Mouse (Mus musculus) lung, postnatal 0 days (tissue): ENCODE data around the gene Rap1gds1. TPM values are rescaled to one million over a fixed set of nuclear protein-coding genes. Genes with fewer than 3 reads are reported as not detected.

Experiments used
- ATAC-seq: fragments of 200-750 bp; cut with Nextera tagmentation; 2 replicates; pipeline ENCODE4 v1.8.0; 2017; ENCODE audit warnings: moderate library complexity
- DNase-seq: peaks from one replicate; pipeline ENCODE4 v3.0.0-alpha.2; 2016; ENCODE audit warnings: low spot score
- H3K27ac ChIP-seq: fragments of 300-500 bp; sonication (generic); 2 replicates; pipeline ENCODE4 v1.5.1; 2014; ENCODE audit warnings: antibody characterized with exemption, mild to moderate bottlenecking, low read length, mixed read lengths
- H3K27me3 ChIP-seq: fragments of 300-500 bp; sonication (generic); replicated peaks from 2 replicates; pipeline ENCODE4 v1.6.1; 2014; ENCODE audit warnings: low read length, mixed read lengths; ENCODE audit not compliant: insufficient read depth
- H3K36me3 ChIP-seq: fragments of 300-500 bp; sonication (generic); 2 replicates; pipeline ENCODE4 v1.6.1; 2014; ENCODE audit warnings: low read length, mixed read lengths; ENCODE audit not compliant: insufficient read depth
- H3K4me1 ChIP-seq: fragments of 300-500 bp; sonication (generic); 2 replicates; pipeline ENCODE4 v1.6.1; 2014; ENCODE audit warnings: antibody characterized with exemption, low read depth, low read length, mixed read lengths; ENCODE audit not compliant: insufficient read depth
- H3K4me2 ChIP-seq: fragments of 300-500 bp; sonication (generic); replicated peaks from 2 replicates; pipeline ENCODE4 v1.6.1; 2014; ENCODE audit warnings: low read depth, mild to moderate bottlenecking, low read length, moderate library complexity, mixed read lengths
- H3K4me3 ChIP-seq: fragments of 300-500 bp; sonication (generic); 2 replicates; pipeline ENCODE4 v1.5.1; 2014; ENCODE audit warnings: low read depth, low read length
- H3K9ac ChIP-seq: fragments of 300-500 bp; sonication (generic); replicated peaks from 2 replicates; pipeline ENCODE4 v1.6.1; 2014; ENCODE audit warnings: low read depth, mild to moderate bottlenecking
- H3K9me3 ChIP-seq: fragments of 300-500 bp; sonication (generic); 2 replicates; pipeline ENCODE4 v1.6.1; 2016; ENCODE audit warnings: low read length, mixed read lengths
- CTCF ChIP-seq: IDR thresholded peaks from 2 replicates; pipeline ENCODE4 v1.5.1; 2016; ENCODE audit warnings: antibody characterized with exemption, mild to moderate bottlenecking
- EP300 ChIP-seq: IDR thresholded peaks from 2 replicates; pipeline ENCODE4 v1.6.1; 2016; ENCODE audit warnings: antibody characterized with exemption, mild to moderate bottlenecking, control low read depth
- WGBS: fragments of 180-500 bp; shearing (Covaris S2); extraction: QIAGEN DNeasy Blood & Tissue Kit; methylation state at CpG from one replicate; pipeline ENCODE4 v1.1.7; 2014; 5-methylcytosine and 5-hydroxymethylcytosine counted together
- polyA plus RNA-seq: library from polyadenylated mRNA; unstranded; fragments of >200 nt; fragmentation: Nextera tagmentation; extraction: Ambion mirVana; gene quantifications from 2 replicates; pipeline ENCODE4 v1.2.1, GENCODE M21; 2015

Gene Rap1gds1
- polyA plus RNA-seq, 1 experiment from 2014 or later, result 31.4 TPM

- Histone ChIP-seq H3K27ac (no peak overlapping the region), H3K4me1 (no peaks in the 10 kb centered on the region), H3K27me3 (no peaks in the 10 kb centered on the region), H3K9ac (no peak overlapping the region), H3K9me3 (no peaks in the 10 kb centered on the region), H3K4me3 (no peak overlapping the region), H3K4me2 (no peak overlapping the region), H3K36me3 (0 out of 2 replicates have a peak, but pooled peaks cover 13% of the 10 kb centered on the region)
- no peak for TF ChIP-seq CTCF
- TF ChIP-seq EP300, result no peak
- 86% methylated on average over 9 of the region's 9 CpGs for WGBS
- no peak for DNase-seq
- ATAC-seq, result no peak
Measured at GRCm38 (mm10) chr3:138900571-138901141, 174.3 kb downstream of the Rap1gds1 start.

- TF ChIP-seq CTCF (no peak), EP300 (no peak)
- H3K9ac ChIP-seq, result no peak overlapping the region
- no peak for DNase-seq
- no peaks in the 10 kb centered on the region for H3K9me3 ChIP-seq
- 94% methylated on average over 8 of the region's 8 CpGs for WGBS
- no peak overlapping the region for H3K4me3 ChIP-seq
- H3K4me1 ChIP-seq, result no peaks in the 10 kb centered on the region
- no peak overlapping the region for H3K27ac ChIP-seq
- H3K36me3 ChIP-seq, result 0 out of 2 replicates have a peak, but pooled peaks cover 13% of the 10 kb centered on the region
- no peak overlapping the region for H3K4me2 ChIP-seq
- no peak for ATAC-seq
- H3K27me3 ChIP-seq, result no peaks in the 10 kb centered on the region
Measured at GRCm38 (mm10) chr3:138898055-138898454, 176.9 kb downstream of the Rap1gds1 start.

- 79% methylated on average over 11 of the region's 11 CpGs for WGBS
- no peaks in the 10 kb centered on the region for H3K4me1 ChIP-seq
- no peaks in the 10 kb centered on the region for H3K9me3 ChIP-seq
- H3K9ac ChIP-seq, result no peak overlapping the region
- H3K36me3 ChIP-seq, result 0 out of 2 replicates have a peak, but pooled peaks cover 13% of the 10 kb centered on the region
- no peak overlapping the region for H3K4me3 ChIP-seq
- H3K27ac ChIP-seq, result no peak overlapping the region
- ATAC-seq (no peak), DNase-seq (no peak)
- no peak for TF ChIP-seq CTCF
- no peak for TF ChIP-seq EP300
- H3K4me2 ChIP-seq, result no peak overlapping the region
- H3K27me3 ChIP-seq, result no peaks in the 10 kb centered on the region
Measured at GRCm38 (mm10) chr3:138897500-138897899, 177.5 kb downstream of the Rap1gds1 start.

- Histone ChIP-seq H3K9ac (no peak overlapping the region), H3K27me3 (no peaks in the 10 kb centered on the region), H3K4me1 (no peaks in the 10 kb centered on the region), H3K4me3 (no peak overlapping the region), H3K36me3 (0 out of 2 replicates have a peak, but pooled peaks cover 3% of the 10 kb centered on the region), H3K9me3 (no peaks in the 10 kb centered on the region), H3K27ac (peak overlapping the region; percentile 43; the same call in 1 of the 2 replicates), H3K4me2 (no peak overlapping the region)
- ATAC-seq, result no peak
- 39% methylated on average over 5 of the region's 5 CpGs for WGBS
- TF ChIP-seq EP300, result no peak
- no peak for TF ChIP-seq CTCF
- DNase-seq, result no peak
Measured at GRCm38 (mm10) chr3:138893520-138893919, 181.5 kb downstream of the Rap1gds1 start.

- H3K4me2 ChIP-seq, result no peak overlapping the region
- H3K36me3 ChIP-seq, result no peaks in the 10 kb centered on the region
- H3K4me3 ChIP-seq, result no peak overlapping the region
- TF ChIP-seq CTCF (no peak), EP300 (no peak)
- no peaks in the 10 kb centered on the region for H3K9me3 ChIP-seq
- no peaks in the 10 kb centered on the region for H3K27me3 ChIP-seq
- H3K9ac ChIP-seq, result no peak overlapping the region
- ATAC-seq (no peak), DNase-seq (no peak)
- no peak overlapping the region for H3K27ac ChIP-seq
- H3K4me1 ChIP-seq, result no peaks in the 10 kb centered on the region
- 52% methylated on average over 10 of the region's 10 CpGs for WGBS
Measured at GRCm38 (mm10) chr3:138889769-138890295, 185.2 kb downstream of the Rap1gds1 start.

GRCm38 (mm10) chr3:138889214-138889613 is 185.8 kb downstream of the Rap1gds1 start:
- no peak overlapping the region for H3K27ac ChIP-seq
- H3K4me3 ChIP-seq, result no peak overlapping the region
- 40% methylated on average over 4 of the region's 4 CpGs for WGBS
- no peak overlapping the region for H3K4me2 ChIP-seq
- no peaks in the 10 kb centered on the region for H3K4me1 ChIP-seq
- H3K36me3 ChIP-seq, result no peaks in the 10 kb centered on the region
- no peak for TF ChIP-seq CTCF
- TF ChIP-seq EP300, result no peak
- ATAC-seq (no peak), DNase-seq (no peak)
- H3K9ac ChIP-seq, result no peak overlapping the region
- no peaks in the 10 kb centered on the region for H3K9me3 ChIP-seq
- H3K27me3 ChIP-seq, result no peaks in the 10 kb centered on the region
